In genomic region chr9:121019932-121020331, GRCm38 (mm10) we compare ENCODE assay signal across 23 mouse cellular contexts.
"Had no signal": no experiment of that assay in that cellular context is flagged by ENCODE, and none has a peak within 500 bp of the region (broad histone marks: within the 10 kb centered on the region; RNA-seq: fewer than 3 reads in every experiment).

No protein-coding gene starts in this region.

- H3K4me3 ChIP-seq: gastrocnemius, adult 2 months; heart, embryonic 10.5 days; heart, embryonic 12.5 days; hindbrain, embryonic 15.5 days; intestine, embryonic 15.5 days; layer of hippocampus, adult 2 months; left cerebral cortex, adult 2 months; limb, embryonic 10.5 days; limb, embryonic 12.5 days had no signal

- H3K9ac ChIP-seq: heart, embryonic 12.5 days; hindbrain, embryonic 15.5 days; intestine, embryonic 15.5 days; limb, embryonic 12.5 days had no signal

- H3K27me3 ChIP-seq: heart, embryonic 12.5 days; hindbrain, embryonic 15.5 days; intestine, embryonic 15.5 days had no signal

- H3K4me1 ChIP-seq: hindbrain, embryonic 15.5 days had no signal

- H3K27ac ChIP-seq: gastrocnemius, adult 2 months; heart, embryonic 10.5 days; hindbrain, embryonic 15.5 days; intestine, embryonic 15.5 days; layer of hippocampus, adult 2 months; left cerebral cortex, adult 2 months; limb, embryonic 10.5 days; limb, embryonic 12.5 days had no signal

- H3K9me3 ChIP-seq: hindbrain, embryonic 15.5 days; intestine, embryonic 15.5 days; limb, embryonic 10.5 days had no signal

- H3K4me2 ChIP-seq: heart, embryonic 12.5 days; hindbrain, embryonic 15.5 days; intestine, embryonic 15.5 days; limb, embryonic 12.5 days had no signal

- ATAC-seq: forebrain, embryonic 16.5 days; inflammation-experienced regulatory T-cells, adult 6 months; intestine, postnatal 0 days had no signal

- H3K36me3 ChIP-seq: heart, embryonic 10.5 days; heart, embryonic 12.5 days; hindbrain, embryonic 15.5 days; intestine, embryonic 15.5 days; limb, embryonic 10.5 days; limb, embryonic 12.5 days had no signal

- DNase-seq: gastrocnemius, adult 2 months; gastrocnemius, postnatal 10 days; gastrocnemius, postnatal 25 days; heart, adult 18-20 months; heart, postnatal 10 days; heart, postnatal 4 days; kidney, adult 18-20 months; kidney, adult 8-10 months; kidney, postnatal 10 days; kidney, postnatal 25 days; kidney, postnatal 4 days; liver had no signal
